Mouse (Mus musculus) lung, adult 2 months (tissue): Measurements from ENCODE around the gene Gm42906.

ENCODE experiments used
- CTCF ChIP-seq: fragments of 200-500 bp; IDR thresholded peaks from 2 replicates; pipeline ENCODE4 v1.5.1; 2011; ENCODE audit warnings: mild to moderate bottlenecking, low read length, control low read depth; ENCODE audit not compliant: insufficient read depth
- POLR2A ChIP-seq: fragments of 200-500 bp; IDR thresholded peaks from 2 replicates; pipeline ENCODE4 v1.6.1; 2011; ENCODE audit warnings: low read depth, mild to moderate bottlenecking, control low read depth, low read length, borderline replicate concordance; ENCODE audit errors: extremely low read depth

GRCm38 (mm10) chr5:151018450-151018849 is 409.5 kb downstream of the Gm42906 start:
- TF ChIP-seq CTCF (no peak), POLR2A (no peak)
